Mouse (Mus musculus): ENCODE results near the gene Prox2. TPM values are rescaled to one million over a fixed set of nuclear protein-coding genes. Genes with fewer than 3 reads are reported as not detected.
A peak's percentile ranks its signal among the peaks of the same experiment; 100 is the strongest.

Gene Prox2
- total and polyA plus RNA-seq, 3 experiments, result 2.4 to 13.3 (median 4.5) TPM

- no peak for TF ChIP-seq ZNF384 (IDR thresholded peaks at IDR 0.05; ENCODE audit: low read depth, low read length)
- peak; percentile 47; the same call in 1 of the 2 replicates for TF ChIP-seq ELF1 (IDR thresholded peaks at IDR 0.05; ENCODE audit: low read depth, low read length)
- no peak for TF ChIP-seq POLR2AphosphoS2 (IDR thresholded peaks at IDR 0.05; ENCODE audit: low read depth, low read length)
- TF ChIP-seq USF2 (conservative IDR thresholded peaks at IDR 0.05; ENCODE audit: low read depth, low read length), result no peak
- TF ChIP-seq GABPA (IDR thresholded peaks at IDR 0.05; ENCODE audit: insufficient replicate concordance, low read depth, low read length), result no peak
- no peak for TF ChIP-seq NELFE (IDR thresholded peaks at IDR 0.05; ENCODE audit: low read depth, low read length)
- no peak; the same call in 1 of the 2 replicates for TF ChIP-seq POLR2A (IDR thresholded peaks at IDR 0.05; ENCODE audit: low read depth, low read length)
- TF ChIP-seq IRF4 (IDR thresholded peaks at IDR 0.05; ENCODE audit: low read depth, low read length), result 0 out of 2 replicates have a peak, but pooled peaks have one; percentile 24
- TF ChIP-seq SIN3A (IDR thresholded peaks at IDR 0.05; ENCODE audit: low read length), result no peak; the same call in 1 of the 2 replicates
- no peak for TF ChIP-seq MXI1 (IDR thresholded peaks at IDR 0.05; ENCODE audit: low read depth, low read length)
- TF ChIP-seq MAX (IDR thresholded peaks at IDR 0.05; ENCODE audit: low read length), result no peak
- no peak for TF ChIP-seq CHD2 (IDR thresholded peaks at IDR 0.05; ENCODE audit: low read length)
- no peak for TF ChIP-seq ZKSCAN1 (IDR thresholded peaks at IDR 0.05; ENCODE audit: borderline replicate concordance, low read depth, low read length)
- TF ChIP-seq SMC3 (IDR thresholded peaks at IDR 0.05; ENCODE audit: low read depth, low read length), result no peak
- TF ChIP-seq ZC3H11A (IDR thresholded peaks at IDR 0.05; ENCODE audit: low read depth, low read length), result no peak
- TF ChIP-seq TCF12 (IDR thresholded peaks at IDR 0.05; ENCODE audit: low read depth, low read length), result no peak
- TF ChIP-seq ETS1 (conservative IDR thresholded peaks at IDR 0.05; ENCODE audit: low read depth, low read length), result no peak; the same call in 1 of the 2 replicates
Measured at GRCm38 (mm10) chr12:85108643-85109042, 1.9 kb downstream of the Prox2 start (continued).

GRCm38 (mm10) chr12:85106292-85106691, 4.3 kb downstream of the Prox2 start:
- Histone ChIP-seq H3K9ac (ENCODE audit: insufficient read depth, low read depth) (peak overlapping the region; percentile 83), H3K27me3 (replicated peaks) (no peaks in the 10 kb centered on the region), H3K4me1 (ENCODE audit: control insufficient read depth in 1 of 2, insufficient read depth in 2 of 2) (peaks cover 18 to 70% of the 10 kb centered on the region in 2 experiments), H3K79me2 (replicated peaks; ENCODE audit: control insufficient read depth, extremely low read depth, insufficient read depth, poor library complexity, severe bottlenecking) (peaks cover 29% of the 10 kb centered on the region), H3K4me3 (replicated peaks in 1 of 3; ENCODE audit: low read depth in 2 of 3, low read length in 2 of 3, poor library complexity in 1 of 3) (peak overlapping the region; percentile 25 to 43 (median 36)), H3K36me3 (replicated peaks in 1 of 2; ENCODE audit: control insufficient read depth in 1 of 2, insufficient read depth in 1 of 2, low read length in 1 of 2) (peaks cover 10 to 26% of the 10 kb centered on the region in 2 experiments), H3K4me2 (ENCODE audit: insufficient read depth, low read depth, poor library complexity, severe bottlenecking) (peak overlapping the region; percentile 39; the same call in 1 of the 2 replicates), H3K9me3 (replicated peaks; ENCODE audit: low read length) (peaks cover 5% of the 10 kb centered on the region), H3K27ac (ENCODE audit: insufficient read depth, low read depth) (peak overlapping the region; percentile 59)
- DNase-seq (ENCODE audit: extremely low read depth), result no peak
- TF ChIP-seq UBTF (IDR thresholded peaks at IDR 0.05; ENCODE audit: low read depth, low read length), result no peak
- TF ChIP-seq SIN3A (IDR thresholded peaks at IDR 0.05; ENCODE audit: low read length), result peak; percentile 24
- no peak; the same call in 1 of the 2 replicates for TF ChIP-seq ZMIZ1 (IDR thresholded peaks at IDR 0.05; ENCODE audit: low read depth, low read length)
- no peak for TF ChIP-seq E2F4 (IDR thresholded peaks at IDR 0.05; ENCODE audit: insufficient replicate concordance, low read depth, low read length)
- no peak for TF ChIP-seq NRF1 (IDR thresholded peaks at IDR 0.05; ENCODE audit: low read depth, low read length)
- TF ChIP-seq TCF12 (IDR thresholded peaks at IDR 0.05; ENCODE audit: low read depth, low read length), result peak; percentile 60; the same call in 1 of the 2 replicates
- peak; percentile 53 for TF ChIP-seq ELF1 (IDR thresholded peaks at IDR 0.05; ENCODE audit: low read depth, low read length)
- no peak; the same call in 1 of the 2 replicates for TF ChIP-seq CHD1 (IDR thresholded peaks at IDR 0.05; ENCODE audit: low read depth, low read length)
- peak; percentile 84 for TF ChIP-seq NELFE (IDR thresholded peaks at IDR 0.05; ENCODE audit: low read depth, low read length)
- TF ChIP-seq ZKSCAN1 (IDR thresholded peaks at IDR 0.05; ENCODE audit: borderline replicate concordance, low read depth, low read length), result no peak
- TF ChIP-seq JUND (conservative IDR thresholded peaks at IDR 0.05; ENCODE audit: low read depth, low read length), result no peak
- peak; percentile 55; the same call in 1 of the 2 replicates for TF ChIP-seq MAZ (IDR thresholded peaks at IDR 0.05; ENCODE audit: low read depth, low read length)
- no peak for TF ChIP-seq SMC3 (IDR thresholded peaks at IDR 0.05; ENCODE audit: low read depth, low read length)
- peak; percentile 85 for TF ChIP-seq POLR2A (IDR thresholded peaks at IDR 0.05; ENCODE audit: low read depth, low read length)
- no peak for TF ChIP-seq ZNF384 (IDR thresholded peaks at IDR 0.05; ENCODE audit: low read depth, low read length)
- TF ChIP-seq BHLHE40 (IDR thresholded peaks at IDR 0.05; ENCODE audit: low read depth, low read length), result peak; percentile 37
- TF ChIP-seq EP300 (IDR thresholded peaks at IDR 0.05; ENCODE audit: low read length), result peak; percentile 36; the same call in 1 of the 2 replicates
- peak; percentile 82 for TF ChIP-seq MAX (IDR thresholded peaks at IDR 0.05; ENCODE audit: low read length)
- peak; percentile 79; the same call in 1 of the 2 replicates for TF ChIP-seq TBP (conservative IDR thresholded peaks at IDR 0.05; ENCODE audit: low read depth, low read length)
- TF ChIP-seq IRF4 (IDR thresholded peaks at IDR 0.05; ENCODE audit: low read depth, low read length), result 0 out of 2 replicates have a peak, but pooled peaks have one; percentile 24
- 0 out of 2 replicates have a peak, but pooled peaks have one; percentile 52 for TF ChIP-seq POLR2AphosphoS2 (IDR thresholded peaks at IDR 0.05; ENCODE audit: low read depth, low read length)
- peak; percentile 73; the same call in 1 of the 2 replicates for TF ChIP-seq MXI1 (IDR thresholded peaks at IDR 0.05; ENCODE audit: low read depth, low read length)
- no peak for TF ChIP-seq USF2 (conservative IDR thresholded peaks at IDR 0.05; ENCODE audit: low read depth, low read length)
- no peak for TF ChIP-seq KAT2A (IDR thresholded peaks at IDR 0.05; ENCODE audit: insufficient replicate concordance, low read length)
- no peak for TF ChIP-seq CHD2 (IDR thresholded peaks at IDR 0.05; ENCODE audit: low read length)
- TF ChIP-seq HCFC1 (IDR thresholded peaks at IDR 0.05; ENCODE audit: low read depth, low read length), result no peak
- TF ChIP-seq USF1 (IDR thresholded peaks at IDR 0.05; ENCODE audit: low read depth, low read length), result no peak
- peak; percentile 66; the same call in 1 of the 2 replicates for TF ChIP-seq MYC (IDR thresholded peaks at IDR 0.05; ENCODE audit: low read depth, low read length)
- in situ Hi-C loops (cut with MboI; ENCODE audit: low pct_ligation_motif_present, low pct_unique_long_range_greater_than_20kb, low sequenced_read_pairs) (no loop called here), dilution Hi-C loops (cut with MboI; ENCODE audit: extremely low pct_ligation_motif_present, extremely low pct_unique_long_range_greater_than_20kb, low sequenced_read_pairs) (no loop called here)

Measured in CH12.LX (cell line).